Mouse (Mus musculus) gastrocnemius, postnatal 10 days (tissue): Measurements from ENCODE around the gene Nfs1. TPM values are rescaled to one million over a fixed set of nuclear protein-coding genes. Genes with fewer than 3 reads are reported as not detected.
A peak's percentile ranks its signal among the peaks of the same experiment; 100 is the strongest.
"Not testable (repeated sequence)": the region's sequence is repeated elsewhere in the genome, so short reads cannot be mapped to it uniquely, and the experiment has no call there.

ENCODE experiments used
- DNase-seq: peaks from one replicate; pipeline ENCODE4 v3.0.0; 2021; ENCODE audit warnings: mixed read lengths
- total RNA-seq, 2 experiments: library from RNA; stranded (reverse); gene quantifications; 2 replicates each; pipeline ENCODE4 v1.2.3; 2021

Gene Nfs1
- total RNA-seq, 2 experiments from 2014 or later: 48.4 to 55.1 TPM

DNA sequence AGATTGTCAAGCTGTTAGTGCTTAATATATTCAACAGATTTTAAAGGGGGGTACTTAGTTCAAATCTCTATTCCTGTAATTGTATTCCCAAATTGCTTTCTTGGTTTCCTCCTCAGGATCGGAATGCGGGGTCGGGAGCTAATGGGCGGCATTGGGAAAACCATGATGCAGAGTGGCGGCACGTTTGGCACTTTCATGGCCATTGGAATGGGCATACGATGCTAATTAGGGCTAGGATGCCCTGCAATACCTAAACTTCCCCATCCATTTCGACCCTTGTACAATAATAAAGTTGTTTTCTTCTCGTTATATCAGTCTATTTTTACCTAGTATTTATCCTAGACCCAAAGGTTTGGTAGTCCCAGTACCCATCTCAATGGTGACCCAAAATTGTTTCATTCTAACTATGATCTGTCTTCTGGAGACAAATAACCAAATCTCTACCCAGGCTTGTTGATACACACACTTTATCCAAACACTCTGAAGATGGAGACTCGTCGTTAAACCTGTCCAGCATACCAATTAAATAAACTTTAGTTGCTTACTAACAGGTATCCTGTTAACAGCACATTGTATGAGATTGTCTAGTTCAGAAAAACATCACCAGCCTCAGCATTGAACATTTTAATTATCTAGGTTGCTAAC is 1.6 kb upstream of the Nfs1 start:
- DNase-seq: no peak

DNA sequence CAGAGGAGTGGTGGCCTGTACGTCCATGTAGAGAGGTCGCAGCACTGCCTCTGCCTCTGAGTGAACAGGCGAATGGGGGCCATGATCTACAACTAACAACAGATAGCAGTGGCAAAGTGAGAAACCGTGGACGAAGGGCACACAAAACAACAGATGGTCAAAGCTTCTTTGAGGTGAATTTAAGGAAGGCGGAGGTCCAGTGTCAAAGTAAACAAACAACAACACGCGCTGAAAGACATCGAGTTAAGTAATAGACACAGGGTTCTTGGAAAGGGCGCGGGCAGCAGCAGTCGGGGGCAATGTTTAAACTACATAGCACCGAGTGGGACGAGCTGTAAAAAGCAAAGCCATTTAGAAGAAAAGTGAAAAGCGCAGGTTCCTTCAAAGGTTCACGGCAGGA is 619 bp downstream of the Nfs1 start:
- DNase-seq: no peak

DNA sequence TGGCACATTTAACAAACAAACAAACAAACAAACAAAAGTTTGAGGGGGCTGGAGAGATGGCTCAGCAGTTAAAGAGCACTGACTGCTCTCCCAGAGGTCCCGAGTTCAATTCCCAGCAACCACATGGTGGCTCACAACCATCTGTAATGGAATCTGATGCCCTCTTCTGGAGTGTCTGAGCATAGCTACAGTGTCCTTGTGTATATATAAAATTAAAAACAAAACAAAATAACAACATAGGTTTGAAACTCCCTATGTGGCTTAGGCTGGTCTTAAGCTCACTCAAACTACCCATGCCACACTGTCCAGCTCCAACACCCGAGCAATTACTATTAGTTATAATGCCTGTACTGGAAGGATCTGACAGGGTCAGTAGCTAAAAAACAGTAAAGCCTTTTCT is 1.2 kb downstream of the Nfs1 start:
- no peak for DNase-seq

DNA sequence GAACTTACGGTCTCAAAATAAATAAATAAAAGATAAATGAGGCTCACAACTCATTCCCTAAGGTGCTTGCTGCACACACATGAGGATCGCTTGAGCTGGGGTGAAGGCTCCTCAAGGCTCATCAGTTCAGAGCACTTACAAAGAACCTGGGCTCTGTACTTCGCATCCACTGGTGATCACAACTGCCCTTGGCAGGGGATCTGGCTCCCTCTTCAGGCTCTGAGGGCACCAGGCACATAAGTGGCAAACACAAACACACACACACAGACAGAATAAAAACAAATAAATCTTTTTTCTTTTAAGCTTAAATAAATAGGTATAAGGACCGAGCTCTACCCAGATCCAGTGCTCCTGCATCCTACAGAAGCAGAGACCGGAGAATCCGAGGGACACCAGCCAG is 8.3 kb downstream of the Nfs1 start:
- DNase-seq: no peak

DNA sequence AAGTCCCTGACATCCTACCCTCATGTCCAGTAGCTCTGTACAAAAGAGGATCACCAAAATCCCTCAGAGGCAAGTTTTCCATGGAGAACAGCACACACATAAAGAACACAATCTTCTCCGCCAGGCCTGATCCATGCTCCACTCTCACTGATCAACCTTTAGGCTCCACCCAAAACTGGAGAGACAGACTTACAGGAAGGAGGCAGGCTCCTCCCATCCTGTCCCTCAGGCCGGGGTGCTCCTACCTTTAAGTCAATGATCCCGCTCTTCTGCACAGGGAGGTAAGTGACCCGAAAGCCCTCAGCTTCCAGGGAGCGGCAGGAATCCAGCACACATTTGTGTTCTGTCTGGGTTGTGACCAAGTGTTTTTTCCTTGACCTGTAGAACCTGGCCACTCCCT is 9.8 kb downstream of the Nfs1 start:
- DNase-seq: no peak

DNA sequence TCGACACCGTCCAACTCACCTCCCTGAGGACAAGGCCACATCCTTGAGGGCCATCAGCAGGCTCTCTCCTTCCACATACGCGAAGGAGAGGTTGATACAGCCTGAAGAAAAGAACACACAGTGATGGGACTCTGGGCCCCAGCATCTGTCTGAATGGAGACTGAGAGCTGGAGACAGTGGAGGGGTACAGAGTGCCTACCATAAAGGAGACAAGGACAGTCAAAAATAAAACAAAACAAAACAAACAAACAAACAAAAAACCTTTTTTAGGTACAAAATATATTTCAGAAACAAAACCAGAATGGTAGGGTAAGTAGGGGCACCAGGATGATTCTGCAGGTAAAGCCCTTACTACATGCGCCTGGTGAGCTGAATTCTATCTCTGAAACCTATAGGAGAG is 17.0 kb downstream of the Nfs1 start, which contains the start of gene Gm28036:
TSS of gene Gm28036 (minus strand) at position 101 of the 400 bp plus-strand sequence.
- DNase-seq: no peak

- no peak for DNase-seq
Measured at GRCm38 (mm10) chr2:156123731-156124130, 20.3 kb downstream of the Nfs1 start.

DNA sequence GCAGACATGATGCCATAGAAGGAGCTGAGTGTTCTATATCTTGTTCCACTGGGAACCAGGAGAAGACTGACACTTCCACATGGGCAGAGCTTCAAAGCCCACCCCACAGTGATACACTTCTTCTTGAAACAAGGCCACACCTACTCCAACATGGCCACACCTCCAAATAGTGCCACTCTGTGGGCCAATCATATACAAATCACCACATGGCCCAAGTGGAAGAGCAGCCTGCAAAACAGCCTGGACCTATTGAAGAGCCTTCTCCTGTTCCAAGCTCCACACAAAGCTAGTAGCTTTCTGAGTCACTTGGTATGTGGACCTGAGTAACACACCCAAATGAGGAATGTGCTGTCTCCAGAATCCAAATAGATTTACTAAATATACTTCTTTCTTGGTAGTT is 24.4 kb downstream of the Nfs1 start:
- DNase-seq: no peak

GRCm38 (mm10) chr2:156112080-156112423 is 31.9 kb downstream of the Nfs1 start:
- DNase-seq: not testable (repeated sequence)

DNA sequence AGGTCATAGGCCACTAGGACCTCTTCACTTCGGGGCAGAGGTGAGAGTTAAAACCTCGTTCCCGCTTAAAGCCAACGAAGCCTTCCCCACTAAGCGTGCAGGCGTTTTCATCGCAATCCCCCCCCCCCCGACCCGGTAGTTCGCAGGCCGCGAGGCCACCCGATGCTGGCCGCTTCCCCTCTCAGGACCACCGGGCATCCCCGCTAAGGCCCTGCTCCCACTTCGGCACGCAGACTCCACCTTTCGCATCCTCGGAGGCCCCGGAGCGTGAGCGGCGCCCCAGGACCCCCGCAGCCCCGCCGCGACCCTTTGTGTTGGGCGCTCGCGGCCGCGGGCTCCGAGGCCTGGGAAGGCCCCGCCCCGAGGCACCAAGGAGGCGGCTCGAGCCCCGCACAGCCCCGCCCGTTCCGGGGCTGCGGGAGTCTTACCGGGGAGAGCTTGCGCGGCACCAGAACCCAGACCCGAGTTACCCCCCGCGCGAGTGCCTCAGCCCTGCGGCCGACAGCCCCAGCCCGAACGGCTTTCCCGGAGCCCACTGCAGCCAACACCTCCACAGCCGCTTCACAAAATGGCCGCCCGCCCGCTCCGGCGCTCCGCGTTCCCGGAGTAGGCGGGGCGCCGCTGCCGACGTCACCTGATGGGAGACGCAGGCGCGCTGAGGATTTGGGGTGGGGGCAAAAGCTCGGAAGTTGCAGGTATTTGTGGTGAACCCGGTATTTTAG is 32.5 kb downstream of the Nfs1 start, which contains the start of the genes Cpne1 and Rbm12:
TSS of gene Cpne1 (minus strand) at position 608 of the 722 bp plus-strand sequence.
TSS of gene Rbm12 (minus strand) at position 621 of the 722 bp plus-strand sequence.
- DNase-seq: peak; percentile 94

GRCm38 (mm10) chr2:156110627-156111357 is 33.2 kb downstream of the Nfs1 start:
- DNase-seq: no peak

- DNase-seq: no peak
Measured at GRCm38 (mm10) chr2:156091926-156092325, 52.1 kb downstream of the Nfs1 start.

DNA sequence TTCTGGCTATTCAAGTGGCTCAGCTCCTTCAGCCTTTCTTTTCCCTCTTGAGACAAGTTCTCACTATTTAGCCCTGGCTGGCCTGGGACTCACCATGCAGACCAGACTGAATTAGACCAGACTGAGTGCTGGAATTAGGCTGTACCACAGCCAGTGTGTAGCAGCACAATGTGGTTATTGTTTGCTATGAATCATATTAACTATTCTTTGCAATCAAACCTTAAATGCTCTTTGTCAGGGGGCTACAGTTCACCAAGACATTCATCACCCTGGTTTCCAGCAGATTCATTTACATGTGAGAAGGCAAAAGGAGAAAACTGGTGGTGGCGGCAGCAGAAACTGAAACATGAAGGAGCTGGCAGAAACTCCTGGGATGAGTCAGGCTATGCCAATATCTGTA is 54.2 kb downstream of the Nfs1 start:
- no peak for DNase-seq

GRCm38 (mm10) chr2:156087391-156088110 is 56.4 kb downstream of the Nfs1 start:
- no peak for DNase-seq

- no peak for DNase-seq
Measured at GRCm38 (mm10) chr2:156084541-156084940, 59.4 kb downstream of the Nfs1 start.

DNA sequence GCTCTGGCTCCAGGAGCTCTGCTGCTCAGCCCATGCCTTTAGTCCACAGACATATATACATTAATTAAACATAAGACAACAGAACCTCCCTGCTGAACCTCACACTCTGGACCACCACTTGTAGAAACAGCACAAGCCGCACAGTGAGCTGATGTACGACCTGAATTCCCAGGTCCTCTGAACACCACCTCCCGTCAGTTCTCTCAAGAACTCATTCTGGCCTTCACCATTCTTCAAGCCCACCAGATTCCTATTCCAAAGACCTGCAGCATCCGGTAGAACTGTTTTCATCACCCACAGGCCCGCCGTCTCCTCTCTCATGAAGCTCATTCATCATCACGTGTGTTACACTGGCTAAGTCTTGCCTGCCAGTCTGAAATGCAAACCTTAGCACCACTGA is 63.6 kb downstream of the Nfs1 start:
- DNase-seq: no peak

DNA sequence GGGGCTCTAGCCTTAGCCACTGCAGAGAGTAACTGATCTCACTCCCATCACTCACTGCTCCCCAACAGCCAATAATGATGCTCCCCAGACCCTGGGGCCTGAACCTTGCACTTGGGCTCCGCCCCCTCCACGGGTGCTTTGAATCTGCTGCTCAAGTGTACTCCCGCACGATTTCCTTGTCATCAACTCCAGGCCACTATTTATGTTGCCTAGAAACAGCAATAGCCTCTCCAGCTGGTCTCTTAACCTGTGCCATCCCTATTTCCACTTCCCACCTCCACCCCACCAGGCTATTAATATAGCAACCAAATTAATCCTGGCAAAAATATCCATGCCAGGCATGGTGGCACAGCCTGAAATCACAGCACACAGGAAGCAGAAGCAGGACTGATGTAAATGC is 64.3 kb downstream of the Nfs1 start:
- DNase-seq: no peak

DNA sequence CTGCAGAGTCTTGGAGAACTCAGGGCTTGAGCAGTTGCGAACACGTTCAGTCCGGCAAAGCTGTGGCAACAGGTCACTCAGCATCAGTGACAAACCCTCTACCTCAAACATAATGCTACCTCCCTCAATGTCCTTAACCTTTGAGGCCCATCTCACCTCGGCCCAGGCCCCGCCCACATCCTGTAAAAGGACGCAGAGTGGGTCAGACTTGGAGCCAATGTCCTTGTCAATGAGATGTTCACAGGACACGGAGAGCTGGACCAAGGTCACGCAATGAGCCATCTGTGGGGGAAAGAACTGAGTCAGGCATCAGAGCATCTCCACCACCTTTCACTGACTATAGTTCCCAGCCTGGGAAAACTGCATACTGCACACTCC is 64.8 kb downstream of the Nfs1 start:
- DNase-seq: no peak

GRCm38 (mm10) chr2:156078421-156079182 is 65.4 kb downstream of the Nfs1 start:
- DNase-seq: no peak

DNA sequence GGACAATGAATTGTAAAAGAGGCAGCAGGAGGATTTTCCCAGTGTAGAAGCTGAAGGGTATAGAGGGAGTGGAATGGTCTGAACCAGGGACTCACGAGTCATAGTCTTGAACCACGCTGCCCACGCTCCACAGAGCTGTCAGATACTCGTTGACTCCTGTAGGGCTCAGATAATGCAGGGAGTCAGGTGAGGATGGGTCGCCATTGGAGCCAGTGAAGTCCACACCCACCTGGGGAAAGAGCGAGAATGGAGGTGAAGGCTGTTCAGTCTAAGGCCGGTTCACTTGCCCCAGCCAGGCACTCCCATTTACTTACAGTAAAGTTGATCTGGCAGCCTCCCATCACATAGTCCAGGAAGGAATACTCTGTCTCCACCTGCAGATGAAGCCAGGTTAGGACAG is 66.5 kb downstream of the Nfs1 start:
- no peak for DNase-seq

- no peak for DNase-seq
Measured at GRCm38 (mm10) chr2:156073725-156074124, 70.3 kb downstream of the Nfs1 start.
